Comparison of ENCODE assay signal across 20 mouse cellular contexts in genomic region chr4:134296096-134296495, GRCm38 (mm10). TPM values are rescaled to one million over a fixed set of nuclear protein-coding genes. Genes with fewer than 3 reads are reported as not detected.
DNase-seq lines count a peak whose midpoint lies in the region; ATAC-seq and TF ChIP-seq lines count a peak whose summit lies in the region.
"Not testable (repeated sequence)": the region's sequence is repeated elsewhere in the genome, so short reads cannot be mapped to it uniquely, and the experiment has no call there.
"Had no signal": no experiment of that assay in that cellular context is flagged by ENCODE, and none has a peak within 500 bp of the region (broad histone marks: within the 10 kb centered on the region; RNA-seq: fewer than 3 reads in every experiment).

No protein-coding gene starts in this region.

- intact Hi-C loops in gastrocnemius, adult 2 months (cut with DNase I) = loop anchor here (10.0 kb wide), 1 partner anchor 261 kb away; no protein-coding TSS in a partner anchor

- H3K9ac ChIP-seq in ES-E14 (ENCODE audit: insufficient read depth, low read depth, low read length, poor library complexity, severe bottlenecking); intestine, postnatal 0 days (ENCODE audit: low read depth, low read length); lung, postnatal 0 days (replicated peaks; ENCODE audit: low read depth); stomach, postnatal 0 days (ENCODE audit: low read length): not testable (repeated sequence)

- not testable (repeated sequence) for H3K36me3 ChIP-seq in ES-E14 (ENCODE audit: control insufficient read depth, insufficient read depth, low read length, poor library complexity, severe bottlenecking); intestine, postnatal 0 days (ENCODE audit: control insufficient read depth, insufficient read depth); lung, postnatal 0 days (ENCODE audit: insufficient read depth, low read length); stomach, postnatal 0 days (ENCODE audit: control insufficient read depth, insufficient read depth, low read length)

- WGBS in intestine, postnatal 0 days = 81% methylated on average over 4 of the region's 4 CpGs
- 81% methylated on average over 4 of the region's 4 CpGs for WGBS in lung, postnatal 0 days
- 85% methylated on average over 4 of the region's 4 CpGs for WGBS in stomach, postnatal 0 days

- H3K4me1 ChIP-seq in ES-E14 (ENCODE audit: control insufficient read depth in 2 of 2, insufficient read depth in 2 of 2, low read length in 2 of 2, poor library complexity in 1 of 2) = peaks cover 0 to 11% of the 10 kb centered on the region in 2 experiments; a peak in 1 of 4 replicates
- H3K4me1 ChIP-seq in intestine, postnatal 0 days (replicated peaks; ENCODE audit: control insufficient read depth, insufficient read depth, low read length); lung, postnatal 0 days (ENCODE audit: insufficient read depth, low read depth, low read length); stomach, postnatal 0 days (replicated peaks; ENCODE audit: control insufficient read depth, insufficient read depth): not testable (repeated sequence)

- H3K27ac ChIP-seq in ES-E14 (ENCODE audit: insufficient read depth, low read depth, low read length, poor library complexity, severe bottlenecking); gastrocnemius, adult 2 months; intestine, postnatal 0 days (ENCODE audit: low read depth, low read length); lung, postnatal 0 days (ENCODE audit: low read length); stomach, postnatal 0 days (replicated peaks): not testable (repeated sequence)

- 0 out of 2 replicates have a peak, but pooled peaks have one; percentile 10 for TF ChIP-seq CTCF in gastrocnemius, adult 2 months (IDR thresholded peaks at IDR 0.05)
- TF ChIP-seq CTCF in intestine, postnatal 0 days (IDR thresholded peaks at IDR 0.05; ENCODE audit: low read depth) = 0 out of 2 replicates have a peak, but pooled peaks have one; percentile 12
- peak; percentile 6; the same call in 1 of the 2 replicates for TF ChIP-seq CTCF in lung, postnatal 0 days (IDR thresholded peaks at IDR 0.05)
- TF ChIP-seq CTCF in stomach, postnatal 0 days (IDR thresholded peaks at IDR 0.05; ENCODE audit: low read depth) = 0 out of 2 replicates have a peak, but pooled peaks have one; percentile 10

- not testable (repeated sequence) for ATAC-seq in intestine, postnatal 0 days; lung, postnatal 0 days; stomach, postnatal 0 days (ENCODE audit: low FRiP score, low TSS enrichment)

- H3K27me3 ChIP-seq in intestine, postnatal 0 days (replicated peaks; ENCODE audit: control insufficient read depth, insufficient read depth, low read length); lung, postnatal 0 days (replicated peaks; ENCODE audit: insufficient read depth, low read length); stomach, postnatal 0 days (ENCODE audit: control insufficient read depth, insufficient read depth, low read length): not testable (repeated sequence)

- TF ChIP-seq EP300 in lung, postnatal 0 days (IDR thresholded peaks at IDR 0.05); stomach, postnatal 0 days (optimal IDR thresholded peaks at IDR 0.05): not testable (repeated sequence)

- not testable (repeated sequence) for H3K9me3 ChIP-seq in ES-E14 (ENCODE audit: control insufficient read depth, insufficient read depth, low read depth, low read length); intestine, postnatal 0 days (ENCODE audit: control insufficient read depth); lung, postnatal 0 days (ENCODE audit: low read length); stomach, postnatal 0 days (ENCODE audit: control insufficient read depth, low read length)

- not testable (repeated sequence) for H3K4me3 ChIP-seq in ES-E14 (ENCODE audit: insufficient read depth in 1 of 2, low read depth in 1 of 2, low read length in 2 of 2, poor library complexity in 1 of 2, severe bottlenecking in 1 of 2); gastrocnemius, adult 2 months; intestine, postnatal 0 days (ENCODE audit: low read depth, low read length); lung, postnatal 0 days (ENCODE audit: low read depth, low read length); stomach, postnatal 0 days (ENCODE audit: low read depth, low read length)

- in situ Hi-C loops in ES-E14 (cut with MboI; ENCODE audit: low sequenced_read_pairs in 2 of 2, unreplicated experiment in 2 of 2) = not testable (repeated sequence)

- DNase-seq in CD4-positive, CD25-positive, alpha-beta regulatory T cell, adult 2 months (ENCODE audit: low read depth, low spot score) = peak; percentile 37
- DNase-seq in ES-E14 (ENCODE audit: low read depth, low spot score); gastrocnemius, adult 2 months; lung, postnatal 0 days (ENCODE audit: low spot score); stomach, postnatal 0 days (ENCODE audit: low spot score): not testable (repeated sequence)
- peak; percentile 77 for DNase-seq in R1 (ENCODE audit: low read depth, low spot score)

- not testable (repeated sequence) for H3K4me2 ChIP-seq in intestine, postnatal 0 days (replicated peaks; ENCODE audit: low read depth); lung, postnatal 0 days (replicated peaks; ENCODE audit: low read depth, low read length); stomach, postnatal 0 days (replicated peaks; ENCODE audit: low read depth)

TF ChIP-seq in ES-E14, 5 proteins besides CTCF, POLR2A, EP300 and RAD21:
- peak; percentile 50; the same call in 1 of the 2 replicates for TF ChIP-seq ZNF384 (IDR thresholded peaks at IDR 0.05; ENCODE audit: low read depth, low read length)

RNA-seq across cellular contexts. Expression of gene Pdik1l, which starts 8.4 kb away (rescaled TPM):
- total RNA-seq in ES-E14 (2012; rRNA removed) = 12.6 and 13.2 TPM in 2 replicates
- 1 to 10 TPM; 3.2 TPM for total RNA-seq in gastrocnemius, adult 2 months (2021)
- polyA plus RNA-seq in intestine, postnatal 0 days (2015; fragmentation: Nextera tagmentation; extraction: Ambion mirVana) = 9.2 and 9.6 TPM in 2 replicates
- polyA plus RNA-seq in lung, postnatal 0 days (2015; fragmentation: Nextera tagmentation; extraction: Ambion mirVana) = 9.9 and 10.0 TPM in 2 replicates
- 8.3 and 8.4 TPM in 2 replicates for polyA plus RNA-seq in stomach, postnatal 0 days (2015; fragmentation: Nextera tagmentation; extraction: Ambion mirVana)

RNA-seq across cellular contexts. Expression of gene Trim63, which starts 18.8 kb away (rescaled TPM):
- 3.5 and 4.3 TPM in 2 replicates for total RNA-seq in ES-E14 (2012; rRNA removed)
- 100 to 1,000 TPM; 250 to 325 TPM for total RNA-seq in gastrocnemius, adult 2 months (2021)
- polyA plus RNA-seq in intestine, postnatal 0 days (2015; fragmentation: Nextera tagmentation; extraction: Ambion mirVana) = 1.4 and 1.7 TPM in 2 replicates
- 0.75 and 1.3 TPM in 2 replicates for polyA plus RNA-seq in lung, postnatal 0 days (2015; fragmentation: Nextera tagmentation; extraction: Ambion mirVana)
- 0.07 and 0.13 TPM in 2 replicates for polyA plus RNA-seq in stomach, postnatal 0 days (2015; fragmentation: Nextera tagmentation; extraction: Ambion mirVana)
- total RNA-seq: adrenal gland, adult 8-10 months; adrenal gland, postnatal 14 days; adrenal gland, postnatal 36 days had no signal
- polyA plus RNA-seq: activated CD4-positive, CD25-positive, alpha-beta regulatory T cell, adult 4 months; forebrain, embryonic 13.5 days had no signal

RNA-seq across cellular contexts. Expression of gene Grrp1, which starts 42.2 kb away (rescaled TPM):
- 1.6 and 2.2 TPM in 2 replicates for total RNA-seq in ES-E14 (2012; rRNA removed)
- total RNA-seq in gastrocnemius, adult 2 months (2021) = 1 to 10 TPM; 1.7 to 3.1 TPM
- 6.8 and 7.6 TPM in 2 replicates for polyA plus RNA-seq in intestine, postnatal 0 days (2015; fragmentation: Nextera tagmentation; extraction: Ambion mirVana)
- 23.6 and 24.5 TPM in 2 replicates for polyA plus RNA-seq in lung, postnatal 0 days (2015; fragmentation: Nextera tagmentation; extraction: Ambion mirVana)
- polyA plus RNA-seq in stomach, postnatal 0 days (2015; fragmentation: Nextera tagmentation; extraction: Ambion mirVana) = 3.7 and 4.2 TPM in 2 replicates
- polyA plus RNA-seq: activated CD4-positive, CD25-positive, alpha-beta regulatory T cell, adult 4 months; Patski had no signal

RNA-seq across cellular contexts. Expression of gene Slc30a2, which starts 46.9 kb away (rescaled TPM):
- total RNA-seq in ES-E14 (2012; rRNA removed) = 23.5 and 24.3 TPM in 2 replicates
- total RNA-seq in gastrocnemius, adult 2 months (2021) = 10 to 100 TPM in 1 of 2 experiments, 1 to 10 TPM in 1; 4.4 to 25.8 TPM
- 15.4 and 39.1 TPM in 2 replicates for polyA plus RNA-seq in intestine, postnatal 0 days (2015; fragmentation: Nextera tagmentation; extraction: Ambion mirVana)
- 0.79 and 1.1 TPM in 2 replicates for polyA plus RNA-seq in lung, postnatal 0 days (2015; fragmentation: Nextera tagmentation; extraction: Ambion mirVana)
- 0.06 and 0.07 TPM in 2 replicates for polyA plus RNA-seq in stomach, postnatal 0 days (2015; fragmentation: Nextera tagmentation; extraction: Ambion mirVana)
- total RNA-seq: forebrain, postnatal 0 days had no signal
- polyA plus RNA-seq: forebrain, embryonic 11.5 days; forebrain, embryonic 13.5 days; Patski had no signal

RNA-seq across cellular contexts. Expression of gene Gm30191, which starts 49.4 kb away (rescaled TPM):
- total RNA-seq in ES-E14 (2012; rRNA removed) = not detected in 2 replicates
- not detected for total RNA-seq in gastrocnemius, adult 2 months (2021)
- not detected in 2 replicates for polyA plus RNA-seq in intestine, postnatal 0 days (2015; fragmentation: Nextera tagmentation; extraction: Ambion mirVana)
- not detected in 2 replicates for polyA plus RNA-seq in lung, postnatal 0 days (2015; fragmentation: Nextera tagmentation; extraction: Ambion mirVana)
- polyA plus RNA-seq in stomach, postnatal 0 days (2015; fragmentation: Nextera tagmentation; extraction: Ambion mirVana) = not detected in 2 replicates
- total RNA-seq: adrenal gland, adult 18-20 months; adrenal gland, adult 8-10 months; adrenal gland, postnatal 14 days; adrenal gland, postnatal 36 days; forebrain, postnatal 0 days had no signal
- polyA plus RNA-seq: activated CD4-positive, CD25-positive, alpha-beta regulatory T cell, adult 4 months; cortical plate, adult 2 months; embryonic facial prominence, embryonic 10.5 days; embryonic facial prominence, embryonic 12.5 days; forebrain, embryonic 13.5 days; forebrain, embryonic 15.5 days; Patski had no signal
